Mouse (Mus musculus): Measurements from ENCODE around the gene Rad51b. TPM values are rescaled to one million over a fixed set of nuclear protein-coding genes. Genes with fewer than 3 reads are reported as not detected.

Rad51b gene
- total and polyA plus RNA-seq, 2 experiments from 2014 or later: 1.1 TPM

DNA sequence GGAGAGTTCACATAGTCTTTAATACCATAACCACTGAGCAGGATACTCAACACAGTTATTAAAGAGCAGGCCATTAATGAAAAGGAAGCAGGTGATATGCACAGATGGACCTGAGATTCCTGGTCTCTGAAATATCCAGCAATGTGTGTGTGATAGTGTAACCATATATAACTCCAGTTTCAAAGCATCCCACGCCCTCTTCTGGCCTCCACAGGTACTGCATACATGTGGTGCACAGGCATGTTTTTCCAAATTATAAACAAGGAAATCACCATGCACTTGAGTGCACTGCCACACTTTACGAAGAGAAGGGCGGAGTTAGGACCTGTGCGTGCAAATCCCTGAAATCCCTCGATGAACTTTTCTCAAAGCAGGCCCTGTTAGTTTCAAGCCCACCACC lies 484.7 kb downstream of the Rad51b start:
- H3K4me3 ChIP-seq (ENCODE audit: low read length): no peak overlapping the region
- no peaks in the 10 kb centered on the region for H3K36me3 ChIP-seq (ENCODE audit: insufficient read depth, low read length)
- no peak overlapping the region for H3K4me2 ChIP-seq (ENCODE audit: low read depth, low read length)

DNA sequence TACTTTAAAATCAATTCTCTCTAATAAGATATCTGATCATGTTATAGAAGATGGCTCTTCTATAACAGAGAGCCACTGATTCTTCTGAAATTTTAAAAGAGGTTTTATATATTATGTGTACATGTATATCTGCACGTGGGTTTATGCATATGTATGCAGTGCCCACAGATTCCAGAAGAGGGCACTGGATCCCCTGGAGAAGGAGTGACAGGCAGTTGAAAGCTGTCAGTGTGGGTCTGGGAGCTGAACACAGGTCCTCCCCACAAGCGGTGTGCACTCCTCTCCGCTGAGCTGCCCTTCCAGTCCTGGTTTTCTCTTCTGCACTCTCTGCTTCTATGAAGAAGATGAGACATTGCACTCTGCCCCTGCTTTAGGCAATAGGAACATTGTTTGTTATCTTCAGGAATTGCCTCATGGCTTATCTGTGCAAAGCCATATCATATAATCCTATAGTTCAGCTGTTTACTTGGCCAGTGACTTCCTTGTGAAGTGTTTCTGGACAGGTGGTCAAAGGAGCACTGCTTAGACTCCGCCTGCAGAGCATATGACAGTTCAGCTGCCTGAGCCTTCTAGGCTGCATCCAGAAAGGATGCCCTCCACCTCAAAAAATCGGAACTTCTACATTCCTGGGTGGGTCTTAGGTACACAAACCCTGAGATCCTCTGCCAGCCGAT lies 485.5 kb downstream of the Rad51b start:
- no peak overlapping the region for H3K27ac ChIP-seq
- no peak for TF ChIP-seq CTCF (IDR thresholded peaks at IDR 0.05; ENCODE audit: low read depth)
- H3K27me3 ChIP-seq (ENCODE audit: insufficient read depth, low read length): no peaks in the 10 kb centered on the region
- DNase-seq (ENCODE audit: low spot score) (no peak), ATAC-seq (no peak)
- H3K4me2 ChIP-seq (ENCODE audit: low read depth, low read length): no peak overlapping the region
- 0 out of 2 replicates have a peak, but pooled peaks cover 3% of the 10 kb centered on the region for H3K9me3 ChIP-seq (ENCODE audit: low read length)
- H3K36me3 ChIP-seq (ENCODE audit: insufficient read depth, low read length): no peaks in the 10 kb centered on the region
- H3K4me1 ChIP-seq (ENCODE audit: insufficient read depth, low read length): no peaks in the 10 kb centered on the region
- WGBS: 96% methylated on average over 6 of the region's 6 CpGs
- H3K4me3 ChIP-seq (ENCODE audit: low read length): no peak overlapping the region
- no peak overlapping the region for H3K9ac ChIP-seq (replicated peaks; ENCODE audit: low read length)

More for the DNA sequence above, 484.7 kb downstream of the Rad51b start:
- H3K27me3 ChIP-seq (ENCODE audit: insufficient read depth, low read length): no peaks in the 10 kb centered on the region
- 0 out of 2 replicates have a peak, but pooled peaks cover 3% of the 10 kb centered on the region for H3K9me3 ChIP-seq (ENCODE audit: low read length)
- no peak for DNase-seq (ENCODE audit: low spot score)
- no peak for ATAC-seq
- no peak overlapping the region for H3K27ac ChIP-seq
- TF ChIP-seq CTCF (IDR thresholded peaks at IDR 0.05; ENCODE audit: low read depth): peak; percentile 53
- WGBS: 84% methylated on average over 5 of the region's 5 CpGs
- H3K4me1 ChIP-seq (ENCODE audit: insufficient read depth, low read length): no peaks in the 10 kb centered on the region
- no peak overlapping the region for H3K9ac ChIP-seq (replicated peaks; ENCODE audit: low read length)

DNA sequence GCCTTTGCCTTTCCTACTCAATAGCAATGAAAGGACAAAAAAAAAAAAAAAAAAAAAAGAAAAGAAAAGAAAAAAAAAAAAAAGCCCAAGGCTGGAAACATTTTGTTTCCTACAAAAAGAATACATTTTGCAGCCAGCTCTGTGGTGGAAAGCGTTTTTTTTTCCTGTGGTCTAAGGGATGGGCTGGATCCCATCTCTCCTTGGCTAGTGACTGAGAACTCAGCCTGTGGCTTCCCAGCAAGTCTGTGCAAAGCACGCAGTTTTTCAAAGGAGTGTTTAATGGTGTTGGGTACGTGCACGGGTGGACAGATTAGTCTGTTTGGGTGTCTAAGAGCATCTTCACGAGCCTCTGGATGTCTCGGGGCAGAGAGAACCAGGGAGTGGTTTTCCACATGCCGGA lies 487.1 kb downstream of the Rad51b start:
- no peaks in the 10 kb centered on the region for H3K36me3 ChIP-seq (ENCODE audit: insufficient read depth, low read length)
- DNase-seq (ENCODE audit: low spot score) (no peak), ATAC-seq (no peak)
- H3K9me3 ChIP-seq (ENCODE audit: low read length): 0 out of 2 replicates have a peak, but pooled peaks cover 3% of the 10 kb centered on the region
- no peak overlapping the region for H3K4me2 ChIP-seq (ENCODE audit: low read depth, low read length)
- H3K4me3 ChIP-seq (ENCODE audit: low read length): no peak overlapping the region
- H3K27ac ChIP-seq: no peak overlapping the region
- no peak for TF ChIP-seq CTCF (IDR thresholded peaks at IDR 0.05; ENCODE audit: low read depth)
- H3K27me3 ChIP-seq (ENCODE audit: insufficient read depth, low read length): no peaks in the 10 kb centered on the region
- 83% methylated on average over 7 of the region's 7 CpGs for WGBS
- no peaks in the 10 kb centered on the region for H3K4me1 ChIP-seq (ENCODE audit: insufficient read depth, low read length)
- no peak overlapping the region for H3K9ac ChIP-seq (replicated peaks; ENCODE audit: low read length)

DNA sequence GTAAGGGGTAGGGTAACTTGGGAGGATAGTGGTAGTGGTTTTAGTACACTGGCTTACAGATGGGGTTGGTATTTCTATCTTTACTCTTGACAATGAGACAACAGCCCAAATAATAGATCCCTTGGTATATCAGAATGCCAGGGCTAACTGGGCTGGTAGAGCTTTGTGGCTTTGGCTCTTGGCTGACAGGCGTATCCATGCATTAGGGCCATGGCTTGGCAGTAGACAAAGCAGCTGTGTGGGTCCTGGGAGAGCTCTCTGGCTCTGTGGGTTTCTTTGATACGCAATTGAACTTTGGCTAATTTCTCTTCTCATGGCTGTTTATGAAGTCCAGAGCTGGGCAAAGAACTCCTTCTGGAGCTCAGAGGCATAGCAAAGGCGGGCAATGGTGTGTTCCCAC lies 488.6 kb downstream of the Rad51b start:
- H3K4me1 ChIP-seq (ENCODE audit: insufficient read depth, low read length): no peaks in the 10 kb centered on the region
- H3K27ac ChIP-seq: no peak overlapping the region
- no peak for ATAC-seq
- no peaks in the 10 kb centered on the region for H3K36me3 ChIP-seq (ENCODE audit: insufficient read depth, low read length)
- DNase-seq (ENCODE audit: low spot score): no peak
- no peak for TF ChIP-seq CTCF (IDR thresholded peaks at IDR 0.05; ENCODE audit: low read depth)
- H3K9me3 ChIP-seq (ENCODE audit: low read length): 0 out of 2 replicates have a peak, but pooled peaks cover 3% of the 10 kb centered on the region
- WGBS: 69% methylated on average over 3 of the region's 3 CpGs
- no peak overlapping the region for H3K9ac ChIP-seq (replicated peaks; ENCODE audit: low read length)
- no peak overlapping the region for H3K4me2 ChIP-seq (ENCODE audit: low read depth, low read length)
- no peak overlapping the region for H3K4me3 ChIP-seq (ENCODE audit: low read length)
- no peaks in the 10 kb centered on the region for H3K27me3 ChIP-seq (ENCODE audit: insufficient read depth, low read length)

DNA sequence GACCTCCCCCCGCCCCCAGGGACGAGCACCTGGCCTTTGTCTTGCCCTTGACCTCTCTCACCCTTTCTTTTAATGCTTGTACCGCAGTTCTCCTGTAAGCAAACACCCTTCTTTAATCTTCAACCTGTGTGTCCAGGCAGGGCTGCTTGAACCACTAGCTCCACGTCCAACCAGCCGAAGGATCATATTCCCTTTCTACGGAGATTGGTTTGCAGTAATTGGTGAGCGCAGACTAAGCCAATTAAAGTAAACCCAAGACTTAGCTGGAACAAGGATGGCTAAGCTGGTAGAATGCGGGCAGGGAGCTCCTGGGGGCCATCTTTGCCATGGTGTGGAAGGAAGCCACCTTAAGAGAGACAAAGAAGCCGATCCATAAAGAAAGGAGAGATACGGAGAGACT lies 490.5 kb downstream of the Rad51b start:
- TF ChIP-seq CTCF (IDR thresholded peaks at IDR 0.05; ENCODE audit: low read depth): no peak
- 0 out of 2 replicates have a peak, but pooled peaks cover 2% of the 10 kb centered on the region for H3K9me3 ChIP-seq (ENCODE audit: low read length)
- no peak overlapping the region for H3K27ac ChIP-seq
- DNase-seq (ENCODE audit: low spot score): no peak
- no peak for ATAC-seq
- no peaks in the 10 kb centered on the region for H3K27me3 ChIP-seq (ENCODE audit: insufficient read depth, low read length)
- no peaks in the 10 kb centered on the region for H3K36me3 ChIP-seq (ENCODE audit: insufficient read depth, low read length)
- H3K9ac ChIP-seq (replicated peaks; ENCODE audit: low read length): no peak overlapping the region
- H3K4me1 ChIP-seq (ENCODE audit: insufficient read depth, low read length): no peaks in the 10 kb centered on the region
- H3K4me2 ChIP-seq (ENCODE audit: low read depth, low read length): no peak overlapping the region
- 94% methylated on average over 10 of the region's 10 CpGs for WGBS
- no peak overlapping the region for H3K4me3 ChIP-seq (ENCODE audit: low read length)

DNA sequence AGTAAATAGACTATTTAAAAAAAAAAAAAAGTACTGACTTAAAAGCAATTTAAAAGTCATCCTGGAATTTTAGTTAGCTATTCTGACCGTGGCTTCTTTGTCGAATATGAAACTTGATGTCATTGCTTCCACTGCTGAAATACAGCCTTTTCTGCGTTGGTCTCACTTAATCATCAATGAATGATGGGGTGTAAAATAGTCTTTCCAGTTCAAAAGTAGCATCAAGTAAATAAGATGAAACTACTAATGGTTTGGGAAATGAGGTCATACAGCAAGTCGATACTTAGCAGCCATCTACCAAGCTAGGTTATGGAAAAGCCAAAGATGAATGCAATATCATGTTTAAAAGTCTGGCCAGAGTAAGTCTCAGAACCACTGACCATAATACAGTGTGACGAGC lies 491.3 kb downstream of the Rad51b start:
- no peaks in the 10 kb centered on the region for H3K4me1 ChIP-seq (ENCODE audit: insufficient read depth, low read length)
- no peak overlapping the region for H3K4me3 ChIP-seq (ENCODE audit: low read length)
- no peak overlapping the region for H3K9ac ChIP-seq (replicated peaks; ENCODE audit: low read length)
- WGBS: 91% methylated on average over 5 of the region's 5 CpGs
- no peaks in the 10 kb centered on the region for H3K9me3 ChIP-seq (ENCODE audit: low read length)
- DNase-seq (ENCODE audit: low spot score): no peak
- H3K4me2 ChIP-seq (ENCODE audit: low read depth, low read length): no peak overlapping the region
- no peak for ATAC-seq
- TF ChIP-seq CTCF (IDR thresholded peaks at IDR 0.05; ENCODE audit: low read depth): no peak
- no peak overlapping the region for H3K27ac ChIP-seq
- no peaks in the 10 kb centered on the region for H3K36me3 ChIP-seq (ENCODE audit: insufficient read depth, low read length)
- no peaks in the 10 kb centered on the region for H3K27me3 ChIP-seq (ENCODE audit: insufficient read depth, low read length)

DNA sequence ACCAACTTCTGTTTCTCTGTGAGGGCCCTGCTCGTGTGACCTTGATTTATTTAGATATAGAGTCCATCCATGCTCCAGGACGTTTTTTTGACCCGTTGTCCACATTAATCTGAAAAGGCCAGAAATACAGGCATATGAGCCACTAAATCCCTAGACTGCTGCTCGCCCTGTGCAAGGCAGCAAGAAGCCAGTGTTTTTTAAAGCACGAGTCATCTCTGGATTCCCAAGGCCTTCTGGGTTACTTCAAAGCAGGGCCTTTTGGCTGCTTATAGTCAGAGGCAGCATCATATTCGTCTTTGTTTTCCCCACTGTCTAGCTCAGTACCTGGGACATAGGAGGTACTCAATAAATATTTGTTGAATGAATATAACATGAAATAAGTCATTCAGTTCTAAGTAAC lies 492.4 kb downstream of the Rad51b start:
- no peak overlapping the region for H3K9ac ChIP-seq (replicated peaks; ENCODE audit: low read length)
- ATAC-seq: no peak
- H3K36me3 ChIP-seq (ENCODE audit: insufficient read depth, low read length): no peaks in the 10 kb centered on the region
- H3K4me3 ChIP-seq (ENCODE audit: low read length): no peak overlapping the region
- H3K27me3 ChIP-seq (ENCODE audit: insufficient read depth, low read length): no peaks in the 10 kb centered on the region
- no peak for DNase-seq (ENCODE audit: low spot score)
- 87% methylated on average over 6 of the region's 6 CpGs for WGBS
- H3K9me3 ChIP-seq (ENCODE audit: low read length): no peaks in the 10 kb centered on the region
- H3K4me2 ChIP-seq (ENCODE audit: low read depth, low read length): no peak overlapping the region
- H3K4me1 ChIP-seq (ENCODE audit: insufficient read depth, low read length): no peaks in the 10 kb centered on the region
- no peak for TF ChIP-seq CTCF (IDR thresholded peaks at IDR 0.05; ENCODE audit: low read depth)
- no peak overlapping the region for H3K27ac ChIP-seq
